Mouse (Mus musculus) myocyte (in vitro differentiated cells): ENCODE measurements around the gene Pgm3. TPM values are rescaled to one million over a fixed set of nuclear protein-coding genes. Genes with fewer than 3 reads are reported as not detected.

Source experiments
- H3K27me3 ChIP-seq: one replicate; pipeline ENCODE4 v1.6.1; 2011; ENCODE audit not compliant: control insufficient read depth, insufficient read depth, insufficient read length
- H3K36me3 ChIP-seq: one replicate; pipeline ENCODE4 v1.6.1; 2011; ENCODE audit not compliant: control insufficient read depth, insufficient read depth
- H3K4me2 ChIP-seq: one replicate; pipeline ENCODE4 v1.6.1; 2011; ENCODE audit warnings: low read depth, control low read depth
- H3K4me3 ChIP-seq: one replicate; pipeline ENCODE4 v1.5.1; 2011; ENCODE audit warnings: mild to moderate bottlenecking, control low read depth, moderate library complexity
- H3K79me2 ChIP-seq: one replicate; pipeline ENCODE4 v1.6.1; 2011; ENCODE audit not compliant: control insufficient read depth, insufficient read depth
- H3ac ChIP-seq: one replicate; pipeline ENCODE4 v1.6.1; 2011; ENCODE audit not compliant: control insufficient read depth, insufficient read length
- CEBPB ChIP-seq: IDR thresholded peaks from 2 replicates; pipeline ENCODE4 v1.6.1; 2011; ENCODE audit warnings: mild to moderate bottlenecking, moderate library complexity; ENCODE audit not compliant: poor library complexity, insufficient read depth, severe bottlenecking
- E2F4 ChIP-seq: IDR thresholded peaks from one replicate; pipeline ENCODE4 v1.6.1; 2011; ENCODE audit warnings: mild to moderate bottlenecking, control low read depth, moderate library complexity; ENCODE audit not compliant: insufficient read depth
- MAX ChIP-seq: IDR thresholded peaks from one replicate; pipeline ENCODE4 v1.6.1; 2011; ENCODE audit warnings: low read depth, mild to moderate bottlenecking, control low read depth
- MYOD1 ChIP-seq, 3 experiments: IDR thresholded peaks; one replicate each; pipeline ENCODE4 v1.6.1; 2011; ENCODE audit warnings: control low read depth in 2 of 3, low read depth in 2 of 3, mild to moderate bottlenecking in 2 of 3, moderate library complexity in 1 of 3; ENCODE audit not compliant: insufficient read length in 2 of 3, control insufficient read depth in 1 of 3
- MYOG ChIP-seq, 3 experiments: IDR thresholded peaks; one replicate each; pipeline ENCODE4 v1.6.1; 2011; ENCODE audit warnings: control low read depth in 2 of 3, low read depth in 2 of 3, mild to moderate bottlenecking in 2 of 3; ENCODE audit not compliant: insufficient read length in 2 of 3, control insufficient read depth in 1 of 3, insufficient read depth in 1 of 3
- POLR2A ChIP-seq: IDR thresholded peaks from one replicate; pipeline ENCODE4 v1.6.1; 2011; ENCODE audit warnings: low read depth, mild to moderate bottlenecking, control low read depth, moderate library complexity; ENCODE audit not compliant: insufficient read length
- POLR2AphosphoS2 ChIP-seq: IDR thresholded peaks from one replicate; pipeline ENCODE4 v1.6.1; 2011; ENCODE audit warnings: low read depth, control low read depth; ENCODE audit not compliant: insufficient read length
- REST ChIP-seq: IDR thresholded peaks from one replicate; pipeline ENCODE4 v1.6.1; 2011; ENCODE audit warnings: mild to moderate bottlenecking, control low read depth, moderate library complexity; ENCODE audit not compliant: insufficient read depth, insufficient read length
- SRF ChIP-seq: IDR thresholded peaks from one replicate; pipeline ENCODE4 v1.6.1; 2011; ENCODE audit warnings: low read depth; ENCODE audit not compliant: control insufficient read depth, insufficient read length
- TCF12 ChIP-seq: IDR thresholded peaks from one replicate; pipeline ENCODE4 v1.6.1; 2011; ENCODE audit warnings: mild to moderate bottlenecking, control low read depth; ENCODE audit not compliant: poor library complexity, insufficient read depth, severe bottlenecking
- TCF3 ChIP-seq: IDR thresholded peaks from one replicate; pipeline ENCODE4 v1.6.1; 2011; ENCODE audit warnings: low read depth, control low read depth; ENCODE audit not compliant: insufficient read length
- USF1 ChIP-seq: IDR thresholded peaks from one replicate; pipeline ENCODE4 v1.6.1; 2011; ENCODE audit warnings: low read depth, mild to moderate bottlenecking, control low read depth, moderate library complexity
- polyA plus RNA-seq: library from polyadenylated mRNA; unstranded; fragments of >200 nt; fragmentation: generic; extraction: Trizol; gene quantifications from one replicate; pipeline ENCODE4 v1.2.1, GENCODE M21; 2012; ENCODE audit warnings: missing spikeins

Gene Pgm3
- polyA plus RNA-seq, 1 experiment: 8.5 TPM

GRCm38 (mm10) chr9:86587019-86587795 lies 15.6 kb upstream of the Pgm3 start:
- H3K79me2 ChIP-seq: no peaks in the 10 kb centered on the region
- H3K4me3 ChIP-seq: no peak overlapping the region
- peaks cover 6% of the 10 kb centered on the region for H3K36me3 ChIP-seq
- H3K27me3 ChIP-seq: no peaks in the 10 kb centered on the region
- H3K4me2 ChIP-seq: no peak overlapping the region
- H3ac ChIP-seq: no peak overlapping the region
- TF ChIP-seq MYOG (IDR thresholded peaks at IDR 0.05; ENCODE audit: control insufficient read depth in 1 of 3, insufficient read depth in 1 of 3, insufficient read length in 2 of 3, low read depth in 2 of 3) (no peak), CEBPB (no peak), USF1 (no peak)

- Histone ChIP-seq H3K4me3 (no peak overlapping the region), H3ac (no peak overlapping the region), H3K27me3 (no peaks in the 10 kb centered on the region), H3K4me2 (no peak overlapping the region), H3K79me2 (no peaks in the 10 kb centered on the region), H3K36me3 (no peaks in the 10 kb centered on the region)
- TF ChIP-seq POLR2A (no peak), MYOD1 (IDR thresholded peaks at IDR 0.05; ENCODE audit: control insufficient read depth in 1 of 3, insufficient read length in 2 of 3, low read depth in 2 of 3) (no peak), CEBPB (no peak), SRF (no peak), MAX (no peak), E2F4 (no peak), USF1 (no peak), MYOG (IDR thresholded peaks at IDR 0.05; ENCODE audit: control insufficient read depth in 1 of 3, insufficient read depth in 1 of 3, insufficient read length in 2 of 3, low read depth in 2 of 3) (no peak), REST (no peak), TCF3 (no peak), TCF12 (no peak), POLR2AphosphoS2 (no peak)
These were observed 12.1 kb upstream of the Pgm3 start for GRCm38 (mm10) chr9:86583740-86584139.

GRCm38 (mm10) chr9:86579657-86580056 lies 8.0 kb upstream of the Pgm3 start:
- no peak overlapping the region for H3ac ChIP-seq
- no peaks in the 10 kb centered on the region for H3K27me3 ChIP-seq
- no peak overlapping the region for H3K4me2 ChIP-seq
- H3K4me3 ChIP-seq: no peak overlapping the region
- H3K36me3 ChIP-seq: no peaks in the 10 kb centered on the region
- H3K79me2 ChIP-seq: no peaks in the 10 kb centered on the region
- TF ChIP-seq MYOG (IDR thresholded peaks at IDR 0.05; ENCODE audit: control insufficient read depth in 1 of 3, insufficient read depth in 1 of 3, insufficient read length in 2 of 3, low read depth in 2 of 3): no peak
- TF ChIP-seq REST: no peak
- TF ChIP-seq TCF3: no peak
- no peak for TF ChIP-seq CEBPB
- no peak for TF ChIP-seq MYOD1 (IDR thresholded peaks at IDR 0.05; ENCODE audit: control insufficient read depth in 1 of 3, insufficient read length in 2 of 3, low read depth in 2 of 3)
- no peak for TF ChIP-seq POLR2A
- no peak for TF ChIP-seq E2F4
- no peak for TF ChIP-seq MAX
- TF ChIP-seq TCF12: no peak
- no peak for TF ChIP-seq USF1
- TF ChIP-seq SRF: no peak
- no peak for TF ChIP-seq POLR2AphosphoS2

GRCm38 (mm10) chr9:86575178-86575577 lies 3.5 kb upstream of the Pgm3 start:
- peaks cover 9% of the 10 kb centered on the region for H3K79me2 ChIP-seq
- H3K27me3 ChIP-seq: no peaks in the 10 kb centered on the region
- no peaks in the 10 kb centered on the region for H3K36me3 ChIP-seq
- no peak for TF ChIP-seq TCF3
- TF ChIP-seq MAX: no peak
- no peak for TF ChIP-seq E2F4
- no peak for TF ChIP-seq TCF12
- no peak for TF ChIP-seq POLR2AphosphoS2
- TF ChIP-seq POLR2A: no peak
- TF ChIP-seq MYOG (IDR thresholded peaks at IDR 0.05; ENCODE audit: control insufficient read depth in 1 of 3, insufficient read depth in 1 of 3, insufficient read length in 2 of 3, low read depth in 2 of 3): no peak
- no peak for TF ChIP-seq MYOD1 (IDR thresholded peaks at IDR 0.05; ENCODE audit: control insufficient read depth in 1 of 3, insufficient read length in 2 of 3, low read depth in 2 of 3)
- no peak for TF ChIP-seq SRF
- TF ChIP-seq CEBPB: no peak
- no peak overlapping the region for H3ac ChIP-seq
- H3K4me3 ChIP-seq: no peak overlapping the region
- no peak overlapping the region for H3K4me2 ChIP-seq

GRCm38 (mm10) chr9:86573616-86574303 lies 2.1 kb upstream of the Pgm3 start:
- Histone ChIP-seq H3K79me2 (peaks cover 9% of the 10 kb centered on the region), H3K27me3 (no peaks in the 10 kb centered on the region), H3K4me2 (no peak overlapping the region), H3ac (no peak overlapping the region), H3K36me3 (no peaks in the 10 kb centered on the region), H3K4me3 (no peak overlapping the region)
- TF ChIP-seq MYOD1 (IDR thresholded peaks at IDR 0.05; ENCODE audit: control insufficient read depth in 1 of 3, insufficient read length in 2 of 3, low read depth in 2 of 3): peak in 2 of 3 experiments; percentile 43 to 72
- no peak for TF ChIP-seq CEBPB
